Mouse (Mus musculus): ENCODE measurements at regions not wholly inside any gene's neighbourhood (a gene's known extent, or its start where the extent isn't known, plus 50 kb on each side); places are given as distances from the start of the nearest gene placed in this dataset.

DNA sequence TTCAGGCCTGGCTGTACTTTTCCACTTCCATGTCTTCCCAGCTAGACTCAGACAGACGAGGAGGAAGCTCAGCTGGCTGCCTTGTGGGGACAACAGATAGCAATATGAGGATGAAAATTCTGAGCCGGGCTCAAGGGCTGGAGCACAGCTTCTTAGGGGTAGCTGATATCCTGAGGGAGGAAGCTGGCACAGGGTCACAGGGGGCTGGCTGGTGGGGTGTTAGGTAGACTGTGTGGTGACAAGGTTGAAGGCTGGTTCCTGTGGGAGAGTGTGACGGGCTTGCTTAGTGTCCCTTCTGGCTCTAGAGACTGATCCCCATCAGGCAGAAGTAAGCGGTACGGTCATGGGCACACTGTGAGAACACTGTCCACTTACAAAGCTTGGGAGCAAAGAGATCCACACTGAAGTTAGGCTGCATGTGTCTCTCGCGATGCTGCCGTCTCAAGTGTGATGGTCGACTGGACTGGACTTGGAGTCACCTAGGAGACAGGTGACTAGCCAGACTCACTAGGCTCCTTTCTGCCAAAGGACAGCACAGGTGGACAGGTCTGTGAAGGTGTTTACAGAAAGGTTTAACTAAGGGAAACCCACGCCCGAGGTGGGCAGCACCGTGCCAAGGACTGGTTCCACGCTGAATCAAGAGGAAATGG is 111.1 kb upstream of the S1pr3 start:
- no peak for DNase-seq (ENCODE audit: low spot score in 2 of 2)

DNA sequence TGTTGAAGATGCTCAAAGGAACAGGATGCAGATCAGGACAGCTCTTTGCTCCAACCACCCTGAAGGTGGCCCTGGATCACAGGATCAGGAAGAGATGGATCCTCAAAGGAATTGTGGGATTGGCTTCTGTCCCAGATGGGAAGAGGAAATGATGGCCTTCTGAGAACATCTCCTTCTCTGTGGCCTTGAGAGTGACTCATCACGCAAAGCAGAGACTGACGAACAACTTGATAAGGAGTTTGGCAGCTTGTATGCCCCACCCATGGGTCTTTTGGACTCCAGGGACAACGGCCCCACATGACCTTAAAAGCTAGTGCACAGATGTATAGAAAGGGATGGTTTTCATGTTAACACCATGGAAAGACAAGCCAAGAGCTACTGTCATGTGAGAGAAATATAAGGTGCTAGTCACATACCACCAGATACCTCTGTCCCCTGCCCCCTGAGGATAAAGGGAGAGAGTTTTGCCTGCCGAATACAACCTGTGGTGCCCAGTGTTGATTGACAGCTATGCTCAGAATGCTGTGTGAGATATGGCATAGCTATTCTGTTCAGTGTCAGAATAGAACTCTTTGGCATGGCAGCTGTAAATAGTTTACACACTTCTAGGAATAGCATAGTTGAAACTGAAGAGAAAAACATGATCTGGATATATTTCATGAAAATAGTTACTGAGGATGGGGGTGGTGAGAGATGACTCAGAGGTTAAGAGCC is 109.2 kb upstream of the S1pr3 start:
- DNase-seq (ENCODE audit: low spot score in 2 of 2) = no peak

DNA sequence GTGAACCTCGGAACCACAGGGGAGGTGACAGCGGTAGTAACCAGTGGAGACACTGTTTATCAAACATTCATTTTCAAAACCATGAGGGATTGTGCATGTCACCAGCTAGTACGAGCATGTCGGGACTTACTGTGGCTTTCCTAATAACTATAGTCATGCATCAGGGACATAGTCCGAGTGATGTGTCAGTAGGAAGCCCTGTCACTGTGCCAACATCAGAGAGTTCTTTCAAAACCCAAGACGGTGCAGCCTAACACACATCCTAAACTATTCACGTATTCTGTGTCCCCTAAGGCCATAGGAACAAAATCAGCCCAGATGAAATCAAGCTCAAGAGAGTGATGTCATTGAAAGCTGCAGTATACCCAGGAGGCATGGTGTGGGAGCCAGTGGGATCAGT is 107.0 kb upstream of the S1pr3 start:
- no peak for DNase-seq (ENCODE audit: low spot score in 2 of 2)

DNA sequence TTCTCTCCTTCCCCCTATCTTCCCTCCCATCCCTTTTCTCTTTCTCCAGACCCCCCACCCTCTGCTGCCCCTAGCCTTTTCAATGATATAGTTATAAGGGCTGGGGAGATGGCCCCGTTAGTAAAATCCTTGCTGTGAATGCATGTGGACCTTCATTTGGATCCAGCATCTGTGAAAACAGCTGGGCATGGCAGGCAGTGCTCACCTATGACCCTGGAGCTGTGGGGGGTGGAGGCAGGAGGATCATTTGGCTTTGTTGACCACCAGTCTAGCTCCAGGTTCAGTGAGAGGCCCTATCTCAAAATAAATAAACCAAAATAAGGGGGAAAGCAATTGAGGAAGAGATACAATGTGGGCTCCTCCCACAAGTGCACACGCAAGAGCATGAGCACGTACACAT is 105.3 kb upstream of the S1pr3 start:
- no peak for DNase-seq (ENCODE audit: low spot score in 2 of 2)

DNA sequence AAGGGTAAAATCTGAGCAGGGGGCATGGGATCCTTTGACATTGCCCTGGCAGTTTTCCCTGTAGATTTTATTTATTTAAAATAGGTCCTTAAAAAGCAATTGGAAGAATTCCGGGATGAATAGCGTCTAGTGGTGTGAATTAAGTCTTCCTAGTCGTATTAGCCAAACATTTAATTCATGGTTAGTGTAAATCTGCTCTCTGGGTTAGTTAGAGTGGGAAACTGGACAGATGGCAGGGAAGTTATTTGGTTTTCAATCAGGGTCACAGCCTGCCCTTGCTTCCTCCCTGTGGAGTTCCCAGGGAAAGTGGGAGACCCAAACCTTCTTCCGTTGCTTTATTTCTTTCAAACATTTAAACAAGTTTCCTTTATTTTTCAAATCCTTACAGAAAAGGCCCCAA is 103.8 kb upstream of the S1pr3 start:
- DNase-seq (ENCODE audit: low spot score in 2 of 2) = no peak

DNA sequence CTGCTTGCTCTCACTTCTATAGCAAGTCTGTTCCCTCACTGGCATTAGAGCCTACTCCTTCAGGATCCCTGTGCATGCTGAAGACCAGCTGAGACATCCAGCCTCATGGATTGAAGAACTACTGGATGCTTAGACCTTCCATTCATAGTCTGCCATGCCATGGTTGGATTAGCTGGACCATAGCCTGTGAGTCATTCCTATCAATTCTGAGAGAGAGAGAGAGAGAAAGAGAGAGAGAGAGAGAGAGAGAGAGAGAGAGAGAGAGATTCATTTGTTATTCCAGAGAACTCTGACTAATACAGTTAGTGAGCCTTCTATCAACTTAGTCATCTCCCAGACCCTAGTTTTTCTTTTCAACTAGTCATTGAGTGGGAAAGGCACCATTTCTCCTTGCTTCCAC is 99.0 kb upstream of the S1pr3 start:
- no peak for DNase-seq (ENCODE audit: low spot score in 2 of 2)

DNA sequence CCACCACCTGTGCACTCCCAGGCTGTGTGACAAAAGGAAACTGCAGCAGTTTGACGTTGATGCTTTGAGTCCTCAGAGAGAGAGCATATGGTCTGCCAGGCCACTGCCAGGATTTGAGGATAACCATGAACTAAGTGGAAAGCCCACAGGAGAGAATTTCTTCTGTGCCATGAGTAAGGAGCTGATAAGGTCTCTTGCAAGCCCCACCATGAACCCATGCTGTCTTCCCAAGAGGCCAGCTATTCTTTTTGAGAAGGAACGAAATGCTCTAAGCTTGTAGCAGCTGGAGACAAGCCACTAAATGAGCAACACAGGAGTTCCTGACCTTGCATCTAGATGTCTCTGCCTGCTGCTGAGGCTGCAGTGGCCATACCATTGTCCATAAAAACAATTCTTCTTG is 98.4 kb upstream of the S1pr3 start:
- DNase-seq (ENCODE audit: low spot score in 2 of 2) = no peak

DNA sequence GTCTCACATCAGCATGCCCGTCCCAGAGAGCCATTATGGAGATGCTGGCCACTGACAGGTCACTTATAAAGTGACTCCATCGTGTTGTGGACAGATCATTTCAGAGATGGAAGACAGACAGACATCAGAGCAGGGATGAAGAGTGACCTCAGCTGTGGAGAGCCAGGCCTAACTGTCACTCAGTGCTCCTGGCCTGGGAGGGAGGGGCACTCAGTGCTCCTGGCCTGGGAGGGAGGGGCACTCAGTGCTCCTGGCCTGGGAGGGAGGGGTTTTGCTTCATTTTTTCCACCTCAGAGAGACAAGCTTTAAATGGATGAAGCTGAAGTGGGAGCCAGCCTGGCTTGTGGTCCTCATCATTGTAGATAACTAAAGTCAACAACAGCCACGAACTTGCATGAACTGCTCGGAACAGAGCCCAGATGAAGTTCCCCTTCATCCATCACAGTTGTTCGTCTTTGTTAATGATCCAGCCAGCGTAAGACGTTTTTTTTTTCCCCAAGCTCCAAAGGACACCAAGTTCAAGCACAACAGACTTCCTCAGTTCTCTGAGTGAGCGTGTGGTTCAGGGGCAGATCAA is 96.7 kb upstream of the S1pr3 start:
- DNase-seq (ENCODE audit: low spot score in 2 of 2) = no peak

DNA sequence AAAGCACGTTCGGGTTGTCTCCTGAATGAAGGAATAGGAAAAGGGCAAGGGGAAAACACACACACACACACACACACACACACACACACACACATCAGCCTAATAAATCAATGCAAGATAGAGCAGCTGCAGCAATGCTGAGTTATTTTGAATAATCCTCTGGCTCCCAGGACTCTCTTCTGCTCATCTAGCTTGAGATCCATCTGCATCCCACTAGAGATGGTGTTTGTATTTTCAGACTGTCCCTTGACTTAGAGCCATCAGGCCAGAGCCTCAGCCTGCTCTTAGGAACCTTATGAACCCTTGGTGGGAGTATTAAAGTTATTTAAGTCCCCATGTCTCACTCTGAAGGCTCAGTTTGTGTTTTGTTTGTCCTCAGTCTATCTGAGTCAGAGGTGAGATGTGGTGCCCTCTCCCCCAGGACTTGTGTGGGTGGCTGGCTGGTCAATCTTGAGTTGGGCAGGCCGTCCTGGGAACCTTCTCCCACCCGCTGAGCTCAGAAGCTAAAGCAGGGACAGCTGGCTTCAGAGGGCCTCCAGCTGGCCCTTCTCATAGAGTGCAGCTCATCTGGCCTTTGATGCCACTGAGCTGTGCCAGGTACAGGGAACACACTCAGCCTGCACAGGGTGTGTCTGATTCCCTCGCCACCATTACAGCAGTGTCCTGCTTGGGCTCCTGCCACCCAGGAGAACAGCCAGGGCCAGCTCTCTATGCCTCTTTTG is 95.1 kb upstream of the S1pr3 start:
- DNase-seq (ENCODE audit: low spot score in 2 of 2) = no peak

DNA sequence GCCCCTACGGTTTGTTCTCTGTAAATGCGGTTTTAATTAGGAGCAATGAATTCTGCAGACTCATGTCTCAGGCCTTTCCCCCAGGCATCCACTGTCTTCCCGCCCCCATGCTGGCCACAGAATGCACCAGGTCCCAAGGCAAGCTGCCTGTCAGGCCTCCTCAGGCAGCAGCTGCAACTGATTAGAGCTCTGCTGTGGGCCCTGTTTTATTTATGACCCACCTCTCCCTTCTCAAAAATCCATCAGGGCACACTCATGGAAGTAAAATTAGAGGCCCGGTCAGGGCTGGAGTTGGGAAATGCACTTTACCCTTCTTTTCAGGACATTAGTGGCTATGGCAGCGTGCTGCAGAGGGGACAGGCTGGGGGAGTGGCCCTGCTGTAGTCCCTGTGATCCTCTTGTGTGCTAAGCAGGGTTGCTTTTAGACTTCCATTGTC is 93.9 kb upstream of the S1pr3 start:
- DNase-seq (ENCODE audit: low spot score in 2 of 2) = peak in 1 of 2 experiments; percentile 11

DNA sequence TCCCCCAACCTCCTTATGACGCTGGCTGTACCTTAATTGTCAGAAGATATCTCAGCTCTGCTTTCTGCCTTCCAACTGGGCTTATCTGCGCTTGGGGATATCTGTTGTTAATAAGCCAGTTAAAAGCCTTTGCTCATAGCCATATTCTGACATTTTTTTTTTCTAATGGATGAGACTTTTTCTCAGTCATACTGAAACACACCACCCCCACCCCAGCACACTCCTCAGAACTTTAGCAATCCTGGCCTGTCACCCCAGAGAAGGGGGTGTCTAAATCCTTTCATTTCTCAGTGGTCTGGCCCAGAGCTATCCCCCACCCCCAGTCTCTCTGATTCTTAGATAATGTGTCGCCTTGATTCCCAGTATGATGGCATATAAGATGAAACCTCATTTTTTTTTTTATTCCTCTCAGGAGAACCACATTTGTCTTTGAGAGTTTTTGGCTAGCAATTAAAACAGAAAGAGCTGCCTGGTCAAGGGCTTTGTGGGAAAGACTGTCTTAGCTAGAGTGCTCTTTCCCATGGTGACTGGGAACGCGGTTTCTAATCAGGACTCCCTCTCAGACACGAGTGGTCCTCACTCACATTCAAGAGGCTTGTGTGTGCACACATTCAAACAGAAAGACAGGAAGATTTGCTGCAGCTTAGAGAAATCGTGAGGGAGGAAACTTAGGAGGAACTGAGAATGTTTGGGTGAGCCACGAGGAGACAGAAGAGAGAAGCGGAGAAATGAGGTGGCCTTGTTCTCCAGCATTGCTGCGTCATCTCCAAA is 93.2 kb upstream of the S1pr3 start:
- DNase-seq (ENCODE audit: low spot score in 2 of 2) = no peak

DNA sequence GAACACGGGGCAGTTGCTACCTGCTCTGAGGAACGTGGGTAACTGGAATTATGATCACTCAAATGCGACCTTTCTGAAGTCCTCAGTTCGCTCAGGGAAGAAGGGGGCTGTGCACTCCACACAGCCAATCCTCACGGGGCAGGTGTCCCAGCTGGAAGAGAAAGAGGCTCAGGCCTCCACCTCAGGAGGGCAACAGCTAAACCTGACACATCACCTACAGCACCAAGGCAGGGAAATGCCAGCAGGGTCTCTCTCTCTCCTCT is 92.7 kb upstream of the S1pr3 start:
- no peak for DNase-seq (ENCODE audit: low spot score in 2 of 2)

DNA sequence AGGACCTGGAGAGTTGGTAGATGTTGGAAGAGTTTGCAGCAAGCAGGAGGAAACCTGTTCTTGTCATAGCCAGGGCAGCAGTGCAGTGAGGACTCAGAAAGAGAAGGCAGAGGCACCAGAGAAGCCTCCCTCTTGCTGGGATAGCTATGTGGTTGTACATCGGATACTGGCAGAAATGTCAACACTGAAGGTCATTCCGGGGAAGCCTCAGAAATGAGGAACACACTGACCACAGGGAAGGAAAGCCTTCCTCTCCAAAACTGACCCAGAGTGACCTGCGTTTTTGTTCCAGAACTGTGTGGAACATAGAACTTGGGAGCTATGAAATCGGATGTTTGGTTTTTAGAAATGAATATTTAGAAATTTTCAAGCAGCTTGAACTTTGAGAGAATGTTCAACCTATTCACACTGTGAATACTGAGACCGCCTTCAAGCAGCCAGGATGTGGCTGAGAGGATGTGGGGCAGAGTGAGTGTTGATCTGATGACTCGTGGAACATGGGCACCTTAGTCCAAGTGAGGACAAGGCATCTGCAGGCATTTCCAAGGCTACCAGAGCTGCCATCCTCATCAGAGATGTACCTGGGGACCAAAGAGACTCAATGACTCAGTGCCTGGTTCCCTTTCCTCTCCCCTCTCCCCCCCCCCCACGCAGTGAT is 85.3 kb upstream of the S1pr3 start:
- DNase-seq (ENCODE audit: low spot score in 2 of 2) = no peak

DNA sequence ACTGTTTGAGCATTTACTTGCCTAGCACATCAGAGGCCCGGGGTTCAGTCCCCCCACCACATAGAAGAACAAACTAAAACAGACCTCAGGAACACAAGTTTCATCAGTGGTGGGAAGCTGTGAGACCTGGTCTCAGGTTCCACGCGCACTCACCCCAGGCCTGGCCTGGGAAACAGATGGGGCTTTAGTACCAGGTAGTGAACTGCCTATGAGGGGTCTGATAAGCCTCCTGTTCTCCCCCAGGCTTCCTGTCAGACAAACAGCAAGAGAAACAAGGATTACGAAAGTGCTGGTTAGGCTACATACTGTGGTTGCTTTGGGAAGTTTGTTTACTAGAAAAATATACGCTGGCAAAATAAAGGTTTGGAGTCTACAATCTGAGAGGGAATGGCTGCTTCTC is 83.7 kb upstream of the S1pr3 start:
- no peak for DNase-seq (ENCODE audit: low spot score in 2 of 2)

DNA sequence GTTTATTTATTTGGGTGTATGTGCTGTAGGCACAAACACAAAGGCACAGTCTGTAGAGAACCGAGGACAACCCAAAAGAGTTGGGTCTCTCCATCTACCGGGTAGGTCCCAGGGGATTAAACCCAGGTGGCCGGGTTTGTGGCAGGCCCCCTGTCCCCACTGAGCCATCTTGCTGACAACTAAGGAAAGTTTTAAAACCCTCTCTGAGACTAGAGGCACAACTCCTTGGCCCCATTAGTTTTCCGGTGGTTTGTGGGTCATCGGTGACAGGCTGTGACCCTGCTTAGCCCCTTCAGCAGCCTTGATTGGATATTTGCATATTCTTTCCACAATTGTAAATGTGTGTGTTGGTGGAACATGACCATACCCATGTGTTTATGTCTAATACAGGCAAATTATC is 83.1 kb upstream of the S1pr3 start:
- no peak for DNase-seq (ENCODE audit: low spot score in 2 of 2)

DNA sequence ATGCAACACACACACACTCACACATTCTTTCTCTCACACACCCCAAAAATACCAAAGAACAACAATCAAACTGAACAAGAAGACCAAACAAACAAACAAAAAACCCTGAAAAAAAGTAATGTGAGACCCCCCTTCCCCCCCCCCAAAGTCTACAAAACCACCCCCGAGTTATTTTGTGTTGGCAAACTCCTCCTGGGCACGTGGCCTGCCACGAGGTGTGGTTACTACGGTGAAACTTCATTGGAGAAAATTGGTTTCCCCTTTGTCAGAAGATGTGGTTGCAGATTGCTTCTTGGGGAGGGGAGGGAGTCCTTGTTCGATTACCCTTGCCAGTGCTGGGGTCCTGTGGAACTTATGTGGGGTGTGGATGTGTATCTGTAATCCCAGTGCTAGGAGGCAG is 82.3 kb upstream of the S1pr3 start:
- no peak for DNase-seq (ENCODE audit: low spot score in 2 of 2)

DNA sequence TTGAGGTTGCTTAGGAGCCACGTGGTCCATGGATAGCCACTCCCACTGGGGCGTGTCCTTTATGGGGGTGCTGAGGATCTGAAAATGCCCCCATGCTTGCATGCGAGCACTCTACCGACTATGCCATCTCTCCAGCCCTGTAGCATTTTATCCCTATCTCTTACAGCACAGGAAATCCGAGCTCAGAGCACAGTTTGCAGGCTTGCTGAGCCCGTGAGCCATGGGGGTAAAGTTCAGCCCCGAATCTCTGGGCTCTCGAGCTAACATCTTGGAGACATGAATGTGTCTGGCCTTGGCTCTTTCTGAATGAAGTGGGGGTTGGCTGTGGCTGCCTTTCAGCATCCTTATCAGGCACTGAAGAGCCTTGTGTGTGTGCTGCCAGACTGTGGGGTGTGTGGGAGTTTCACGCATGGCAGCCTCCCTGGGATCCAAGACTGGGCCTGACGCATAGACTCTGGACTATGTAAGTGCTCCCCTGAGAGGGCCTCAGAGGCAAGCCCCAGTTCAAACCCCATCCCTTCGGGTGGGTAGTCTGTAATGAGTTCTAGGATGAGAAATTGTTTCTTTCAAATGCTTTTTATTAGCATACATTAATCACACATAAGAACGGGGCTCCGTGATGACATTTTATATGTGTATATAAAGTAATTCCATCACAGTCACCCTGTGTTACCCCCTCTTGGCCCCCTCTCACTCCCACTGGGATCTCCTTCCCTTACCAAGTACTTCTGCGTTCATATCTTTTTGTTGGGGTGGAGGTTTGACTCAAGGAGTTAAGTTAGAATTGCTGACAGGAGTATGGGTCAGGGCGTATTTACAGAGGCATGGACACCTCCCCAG is 80.1 kb upstream of the S1pr3 start:
- peak in 1 of 2 experiments; percentile 49 for DNase-seq (ENCODE audit: low spot score in 2 of 2)

DNA sequence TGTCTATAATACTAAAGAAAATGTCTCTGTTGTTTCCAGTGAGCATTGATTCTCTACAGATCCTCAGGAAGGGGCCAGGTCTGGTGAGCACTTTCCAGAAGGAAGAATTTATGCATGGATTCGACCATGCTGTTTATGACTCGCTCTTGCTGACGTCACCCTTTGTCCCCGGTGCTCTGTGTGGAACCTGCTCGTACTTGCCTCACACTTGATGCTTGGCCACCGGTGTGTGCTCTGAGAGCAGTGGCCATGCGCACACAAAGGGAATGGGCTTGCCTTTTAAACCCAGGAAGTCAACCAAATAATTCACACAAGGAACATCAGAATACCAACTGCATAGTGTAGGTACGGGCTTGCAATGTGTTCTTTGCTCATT is 79.5 kb upstream of the S1pr3 start:
- no peak for DNase-seq (ENCODE audit: low spot score in 2 of 2)

DNA sequence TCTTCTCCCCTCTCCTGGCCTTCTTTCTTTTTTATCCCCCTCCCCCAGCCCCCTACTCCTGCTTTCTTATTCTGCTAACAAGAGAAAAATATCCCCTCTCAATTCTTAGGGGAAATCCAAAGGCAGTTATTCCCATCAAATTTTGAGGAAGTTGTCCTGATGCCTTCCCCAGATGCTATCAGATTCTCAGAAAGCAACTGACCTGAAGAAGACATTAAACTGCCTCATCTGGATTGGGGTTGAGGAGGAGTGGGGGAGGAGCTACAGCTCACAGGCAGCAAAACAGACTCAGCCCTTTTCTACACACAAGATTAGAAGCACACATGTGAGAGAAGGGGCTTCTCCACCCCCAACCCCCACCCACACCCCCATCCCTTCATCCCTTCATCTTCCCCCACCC is 78.7 kb upstream of the S1pr3 start:
- DNase-seq (ENCODE audit: low spot score in 2 of 2) = no peak

DNA sequence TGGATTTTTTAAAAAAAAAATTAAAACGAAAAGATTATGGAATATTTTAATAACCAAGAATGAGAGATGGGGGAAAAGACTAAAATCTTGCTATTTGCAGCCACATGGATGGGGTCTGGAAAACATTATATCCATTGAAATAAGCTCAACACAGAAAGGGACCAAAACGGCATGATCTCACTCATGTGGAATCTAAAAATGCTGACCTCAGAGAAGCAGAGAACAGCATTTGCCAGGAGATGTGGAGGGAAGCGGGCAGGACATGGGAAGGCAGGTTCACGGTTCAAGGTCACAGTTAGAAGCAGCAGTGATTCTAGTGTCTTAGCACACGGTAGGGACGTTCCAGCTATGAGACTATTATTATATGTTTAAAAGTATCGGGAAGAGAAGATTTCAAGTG is 76.2 kb upstream of the S1pr3 start:
- DNase-seq (ENCODE audit: low spot score in 2 of 2) = no peak

DNA sequence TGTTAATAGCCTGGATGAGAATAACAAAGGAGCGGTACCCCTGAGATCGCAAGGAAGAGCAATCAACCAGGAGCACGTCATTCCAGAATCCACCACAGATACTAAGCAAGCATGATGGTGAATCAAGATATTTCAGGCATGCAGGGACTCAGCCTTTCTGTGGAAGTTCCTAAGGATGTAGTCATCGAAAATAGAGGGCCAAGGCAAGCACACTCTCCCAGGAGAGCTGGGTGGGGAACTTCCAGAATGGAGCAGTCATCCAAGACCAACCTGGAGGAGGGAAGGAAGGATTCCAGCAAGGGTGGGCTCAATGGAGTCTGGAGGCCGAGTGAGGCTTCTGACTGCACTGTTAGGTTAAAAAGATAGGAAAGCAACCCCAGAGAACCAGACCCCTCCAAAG is 75.0 kb upstream of the S1pr3 start:
- no peak for DNase-seq (ENCODE audit: low spot score in 2 of 2)
